Mouse (Mus musculus) spleen, adult 18-20 months (tissue): ENCODE results near the gene Bahcc1.

Experiments
- DNase-seq, 2 experiments: peaks; one replicate each; pipeline ENCODE4 v3.0.0; 2022; ENCODE audit warnings: mixed read lengths in 2 of 2

The Bahcc1 gene

DNA sequence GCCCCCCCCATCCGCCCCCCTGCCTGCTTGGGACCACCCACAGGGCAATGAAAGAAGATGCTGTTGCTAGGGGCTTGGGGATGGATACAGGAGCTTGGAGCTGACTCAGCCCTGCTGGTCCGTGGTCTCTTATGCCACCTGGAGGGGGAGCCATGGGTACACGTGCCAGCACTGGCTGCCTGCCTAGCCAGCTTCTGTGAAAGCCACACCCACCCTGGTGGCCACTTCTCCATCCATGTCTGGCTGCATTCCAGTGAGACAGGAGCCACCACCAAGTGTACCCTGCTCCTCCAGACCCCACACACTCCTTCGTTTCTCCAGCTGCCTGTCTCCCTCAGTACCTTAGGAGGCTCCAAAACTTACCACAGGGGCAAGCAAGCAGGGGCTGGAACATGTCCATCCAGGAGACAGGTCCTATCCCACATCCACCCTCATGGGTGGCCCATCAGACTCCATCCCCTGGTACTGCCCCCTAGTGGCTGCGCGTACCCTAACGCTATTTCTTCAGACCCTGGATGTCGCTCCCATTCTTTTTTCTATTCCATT is 29.7 kb downstream of the Bahcc1 start:
- DNase-seq, result peak; percentile 20 to 55

DNA sequence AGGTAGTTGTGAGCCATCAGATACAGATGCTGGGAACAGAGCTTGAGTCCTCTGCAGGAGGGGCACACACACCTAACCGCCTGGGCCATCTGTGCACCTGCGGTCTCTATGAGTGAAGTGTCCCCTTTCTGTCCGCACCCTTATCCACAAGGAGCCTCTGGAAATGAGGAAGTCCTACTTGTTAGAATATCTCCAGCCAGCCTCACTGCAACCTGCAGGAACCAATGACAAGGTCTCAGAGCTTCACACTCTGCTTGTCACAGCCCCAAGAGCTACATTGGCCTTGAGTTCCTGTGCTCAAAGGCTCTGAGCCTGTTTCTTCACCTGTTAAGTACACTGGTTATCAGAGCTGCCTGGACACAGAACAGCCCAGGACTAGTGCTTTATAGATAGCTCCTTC is 30.4 kb downstream of the Bahcc1 start:
- DNase-seq, result no peak

DNA sequence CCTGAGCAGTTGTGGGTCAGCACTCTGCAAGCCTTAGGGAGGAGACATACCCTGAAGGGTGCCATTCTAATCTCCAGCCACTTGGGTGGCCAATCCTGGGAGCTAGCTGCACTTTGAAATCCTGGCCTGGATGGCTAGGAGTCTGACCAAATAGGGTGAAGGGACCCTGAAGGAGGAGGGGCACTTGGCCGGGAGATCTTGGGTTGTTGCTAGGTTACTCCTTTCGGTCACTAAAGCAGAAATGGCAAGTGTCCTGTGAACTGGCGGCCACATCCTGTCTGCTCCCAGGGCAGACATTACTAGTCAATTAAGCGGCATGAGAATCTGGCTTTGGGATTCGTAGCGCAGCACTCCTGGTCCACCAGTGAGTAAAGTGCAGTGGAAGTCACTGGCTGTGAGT is 31.3 kb downstream of the Bahcc1 start:
- no peak for DNase-seq

DNA sequence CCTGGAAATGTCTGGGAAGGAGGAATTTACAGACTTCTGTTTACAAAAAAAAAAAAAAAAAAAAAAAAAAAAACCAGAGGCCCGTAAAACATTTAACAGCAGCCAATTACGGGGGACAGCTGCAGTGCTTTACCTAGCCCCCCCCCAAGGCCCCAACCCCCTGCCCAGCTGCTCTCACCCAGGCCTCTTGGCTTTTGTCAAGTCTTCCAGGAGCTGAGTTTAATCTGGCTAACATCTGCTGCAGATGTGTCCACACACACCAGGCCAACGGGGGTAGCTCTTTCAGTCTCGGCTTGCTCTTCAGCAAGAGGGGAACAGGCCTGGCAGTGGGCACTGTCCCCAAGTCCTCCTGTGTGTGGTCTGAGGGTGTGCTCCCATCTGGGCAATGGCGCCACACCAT is 32.7 kb downstream of the Bahcc1 start:
- no peak for DNase-seq

DNA sequence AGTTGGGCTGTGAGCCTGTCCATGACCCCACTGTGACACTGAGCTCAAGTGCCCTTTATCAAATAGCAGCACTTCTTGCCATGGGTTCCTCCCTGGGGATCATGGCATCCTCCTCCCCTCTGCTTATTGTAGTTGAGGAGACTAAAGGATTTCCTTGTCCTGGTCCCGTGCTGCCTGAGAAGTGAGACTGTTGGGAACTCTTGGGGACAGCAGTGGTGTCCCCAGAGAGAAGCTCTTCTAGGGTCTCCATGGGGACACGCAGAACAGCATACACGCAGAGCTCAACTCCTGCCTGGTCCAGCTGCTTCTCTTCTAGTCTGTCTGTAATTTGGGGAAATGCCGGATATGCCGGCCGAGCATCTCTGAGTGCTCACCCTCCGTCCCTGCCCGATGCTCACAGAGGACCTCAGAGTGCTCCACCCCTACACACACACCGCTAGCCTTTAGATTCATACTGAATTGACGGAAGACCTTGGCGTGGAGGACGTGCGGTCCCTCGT is 33.6 kb downstream of the Bahcc1 start:
- DNase-seq, result no peak

DNA sequence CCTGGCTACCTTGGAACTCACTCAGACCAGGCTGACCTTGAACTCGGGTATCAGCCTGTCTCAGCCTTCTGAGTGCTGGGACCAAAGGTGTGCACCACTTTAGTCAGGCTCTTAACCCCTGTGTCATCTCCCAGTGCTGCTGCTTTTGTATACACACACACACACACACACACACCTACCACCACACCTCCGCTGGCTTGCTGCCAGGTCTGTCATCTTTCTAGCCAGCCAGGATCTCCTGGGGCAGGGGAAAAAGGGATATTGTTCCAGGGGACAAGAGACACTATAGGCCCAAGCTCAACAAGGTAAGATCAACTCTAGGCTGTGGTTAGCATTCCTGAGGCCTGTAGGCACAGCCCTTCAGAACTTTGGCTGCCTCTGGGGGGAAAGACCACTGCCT is 34.5 kb downstream of the Bahcc1 start:
- no peak for DNase-seq

DNA sequence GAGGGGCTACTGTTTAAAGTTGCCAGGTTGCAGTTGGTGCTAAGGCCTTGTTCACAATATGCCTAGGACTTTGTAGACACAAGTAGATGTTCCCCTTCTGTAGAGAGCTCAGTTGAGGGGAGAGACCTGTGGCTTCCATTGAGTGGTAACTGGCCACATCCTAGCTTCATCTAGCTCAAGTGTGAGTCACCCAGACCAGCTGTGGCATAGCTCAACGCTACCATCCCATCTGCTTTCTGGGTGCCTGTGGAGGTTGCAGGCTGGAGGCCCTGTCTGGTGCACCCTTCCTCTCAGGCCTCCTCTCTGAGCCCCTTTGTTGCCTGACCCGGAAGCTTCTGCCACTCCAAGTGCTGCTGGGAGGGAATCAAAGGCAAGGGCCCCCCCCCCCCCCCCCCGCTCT is 34.9 kb downstream of the Bahcc1 start:
- no peak for DNase-seq

DNA sequence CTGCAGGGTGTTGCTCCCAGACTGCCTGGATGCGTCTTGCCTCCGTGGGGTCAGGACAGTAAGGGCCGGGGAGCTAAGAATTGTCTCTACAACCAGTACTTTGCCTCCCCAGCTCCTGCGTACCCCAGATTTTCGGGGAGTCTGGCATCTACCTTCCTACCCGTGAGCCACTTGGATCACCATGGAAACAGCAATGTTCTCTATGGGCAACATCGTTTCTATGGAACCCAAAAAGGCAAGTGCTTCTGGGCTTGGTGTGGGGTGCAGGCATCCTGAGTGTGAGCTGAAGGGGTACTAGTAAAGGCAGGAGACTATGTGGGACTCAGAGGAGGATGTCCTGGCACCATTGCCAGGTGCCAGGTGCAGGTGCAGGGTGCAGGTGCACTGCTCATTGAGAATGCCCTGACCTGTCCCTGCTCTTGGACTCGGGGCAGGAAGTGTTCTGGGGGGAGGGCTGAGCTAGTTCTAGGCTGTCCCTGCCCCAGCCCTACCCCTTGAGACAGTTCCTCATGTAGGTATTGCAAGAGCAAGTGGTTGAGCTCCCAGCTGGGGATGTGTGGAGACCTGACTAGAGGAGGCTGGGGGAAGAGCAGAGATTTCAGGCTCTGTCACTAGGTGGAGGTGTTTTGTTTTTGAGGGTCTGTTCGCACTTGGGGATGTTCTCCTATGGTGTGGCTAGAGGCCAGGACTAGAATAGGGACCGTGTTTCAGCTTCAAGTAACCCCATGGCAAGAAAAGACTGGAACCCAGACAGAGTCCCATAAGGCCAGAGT is 35.6 kb downstream of the Bahcc1 start:
- DNase-seq, result no peak

DNA sequence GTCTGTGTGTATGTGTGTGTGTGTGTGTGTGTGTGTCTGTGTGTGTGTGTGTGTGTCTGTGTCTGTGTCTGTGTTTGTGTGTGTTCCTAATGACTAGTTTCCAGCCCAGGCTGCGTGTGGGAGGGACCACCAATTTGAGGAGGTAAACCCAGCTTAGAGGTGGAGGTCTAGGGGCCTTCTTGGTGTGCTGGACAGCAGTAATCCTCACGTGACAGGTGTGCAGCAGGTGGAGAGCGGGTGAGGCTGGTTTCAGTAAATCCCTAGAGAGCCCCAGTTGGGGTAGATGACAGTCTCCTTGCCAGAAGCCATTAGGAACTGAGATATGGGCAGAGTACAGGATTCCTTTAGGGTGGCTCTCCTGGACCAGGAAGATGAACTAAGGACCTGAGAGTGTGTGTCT is 36.3 kb downstream of the Bahcc1 start:
- no peak for DNase-seq

DNA sequence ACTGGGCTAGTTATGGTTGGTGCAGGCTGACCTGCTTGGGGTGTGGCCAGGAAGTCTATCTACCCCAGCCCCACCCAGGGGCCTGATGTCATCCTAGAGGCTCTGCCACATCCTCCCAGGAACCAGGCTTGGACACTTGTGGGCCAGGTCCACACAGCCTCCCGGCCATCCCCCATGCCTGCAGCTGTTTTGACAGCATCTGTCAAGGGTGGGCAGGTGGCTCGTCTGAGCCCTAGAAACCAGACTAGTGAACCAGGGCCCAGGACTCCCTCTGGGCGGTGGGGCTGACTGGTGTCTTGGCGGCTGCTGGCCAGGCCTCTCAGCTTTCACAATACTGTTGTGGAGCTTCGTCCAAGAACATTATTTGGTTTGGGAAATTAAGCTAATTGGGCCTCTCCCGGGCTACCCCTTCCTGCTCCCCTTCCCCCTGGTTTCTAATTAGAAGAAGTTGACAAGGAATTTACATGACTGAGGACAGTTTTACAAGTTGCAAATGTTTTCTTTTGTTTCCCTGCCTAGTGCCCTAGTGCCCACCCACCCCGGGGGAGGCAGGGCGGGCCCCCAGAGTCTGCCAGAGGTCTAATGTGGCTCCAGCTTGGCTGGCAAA is 36.9 kb downstream of the Bahcc1 start:
- no peak for DNase-seq

DNA sequence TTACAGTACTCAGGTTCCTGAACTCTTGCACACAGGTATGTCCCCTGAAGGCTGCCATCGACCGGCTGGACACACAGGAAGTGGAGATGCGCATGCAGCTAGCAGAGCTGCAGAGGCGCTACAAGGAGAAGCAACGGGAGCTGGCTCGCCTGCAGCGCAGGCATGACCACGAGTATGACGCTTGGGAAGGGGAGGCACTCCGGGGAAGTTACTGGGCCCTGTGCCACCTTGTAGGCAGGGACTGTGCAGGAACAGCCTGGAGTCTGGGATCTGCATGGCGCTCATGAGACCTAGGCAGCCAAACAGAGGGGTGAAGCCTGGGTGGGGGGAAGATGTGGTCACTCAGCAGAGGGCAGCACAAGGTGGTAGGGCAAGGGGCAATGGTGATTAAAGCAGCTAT is 46.6 kb downstream of the Bahcc1 start:
- no peak for DNase-seq

DNA sequence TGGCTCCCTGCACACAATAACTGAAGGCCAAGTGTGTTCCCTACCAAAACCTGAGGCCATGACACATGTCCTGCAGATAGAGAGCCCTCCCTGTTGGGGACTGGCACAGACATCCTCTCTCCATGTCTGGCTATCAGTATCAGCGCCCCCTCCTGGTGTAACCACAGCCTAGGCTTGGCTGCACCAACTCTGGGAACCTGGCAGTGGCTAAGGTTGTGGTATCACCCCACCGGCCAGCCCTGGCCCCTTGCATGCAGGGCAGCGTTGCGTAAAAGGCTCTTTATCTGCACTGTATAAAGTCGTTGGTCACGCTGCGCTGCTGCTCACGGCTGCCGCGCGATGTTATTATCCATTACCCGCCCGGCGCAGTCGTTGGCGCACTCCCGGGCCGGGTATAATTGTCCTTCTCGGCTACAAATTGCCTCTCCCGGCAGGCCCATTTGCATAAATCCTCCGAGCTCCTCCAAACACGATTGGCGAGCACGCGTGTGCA is 47.6 kb downstream of the Bahcc1 start:
- DNase-seq, result no peak

DNA sequence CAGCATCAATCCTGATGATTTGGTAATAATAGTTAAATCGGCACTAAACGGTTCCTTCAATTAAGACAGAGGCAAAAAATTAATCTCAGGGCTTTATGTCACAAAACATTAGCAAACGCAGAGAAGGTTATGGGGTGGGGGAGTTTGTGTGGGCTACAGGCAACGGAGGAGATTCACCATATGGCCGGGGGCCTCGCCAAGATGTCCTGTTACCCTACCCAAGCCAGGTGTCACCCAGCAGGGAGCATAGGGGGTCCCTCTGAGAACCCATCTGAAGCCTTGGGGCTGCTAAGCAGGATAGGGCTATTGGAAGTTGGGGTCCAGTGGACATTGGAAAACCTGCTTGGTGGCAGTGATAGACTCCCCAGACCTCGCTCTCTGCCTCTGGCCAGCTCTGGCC is 48.0 kb downstream of the Bahcc1 start:
- DNase-seq, result no peak

DNA sequence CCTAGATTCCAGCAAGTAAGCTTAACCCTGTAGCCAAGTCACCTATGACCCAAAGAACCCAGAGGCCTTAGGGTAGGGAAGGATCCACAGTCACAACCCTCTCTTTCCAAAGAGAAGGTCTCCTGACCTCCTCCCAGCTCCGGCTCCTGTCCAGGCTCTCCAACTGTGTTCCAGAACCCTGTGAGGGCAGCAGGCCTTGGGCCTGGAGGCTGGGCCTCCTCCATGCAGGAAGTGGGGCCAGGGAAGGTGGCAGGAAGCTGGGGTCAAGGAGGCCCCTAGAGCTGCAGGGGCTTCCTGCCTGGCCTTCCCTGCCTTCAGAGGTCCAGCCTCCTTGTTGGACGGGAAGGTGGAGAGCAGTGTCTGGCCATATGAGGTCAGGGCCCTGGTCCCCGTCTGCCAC is 48.5 kb downstream of the Bahcc1 start:
- no peak for DNase-seq

DNA sequence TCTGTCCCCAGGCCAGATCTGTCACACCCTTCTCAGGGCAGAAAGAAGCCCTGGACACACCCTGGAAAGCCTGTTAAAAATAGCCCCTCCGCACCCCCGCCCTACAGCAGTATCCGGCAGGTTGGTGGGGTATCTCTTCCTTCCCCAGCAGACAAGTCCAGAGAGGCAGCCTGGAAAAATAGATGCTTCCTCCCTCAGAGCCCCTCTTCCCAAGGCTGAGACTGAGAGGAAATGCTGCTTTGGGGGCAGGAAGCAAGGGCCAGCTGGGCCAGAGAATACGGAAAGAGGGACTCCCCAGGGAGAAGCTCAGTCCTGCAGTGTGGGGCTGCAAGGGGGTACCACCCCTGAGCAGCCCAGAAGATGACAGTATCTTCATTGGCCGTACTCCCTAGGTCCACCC is 50.8 kb downstream of the Bahcc1 start:
- DNase-seq, result no peak

DNA sequence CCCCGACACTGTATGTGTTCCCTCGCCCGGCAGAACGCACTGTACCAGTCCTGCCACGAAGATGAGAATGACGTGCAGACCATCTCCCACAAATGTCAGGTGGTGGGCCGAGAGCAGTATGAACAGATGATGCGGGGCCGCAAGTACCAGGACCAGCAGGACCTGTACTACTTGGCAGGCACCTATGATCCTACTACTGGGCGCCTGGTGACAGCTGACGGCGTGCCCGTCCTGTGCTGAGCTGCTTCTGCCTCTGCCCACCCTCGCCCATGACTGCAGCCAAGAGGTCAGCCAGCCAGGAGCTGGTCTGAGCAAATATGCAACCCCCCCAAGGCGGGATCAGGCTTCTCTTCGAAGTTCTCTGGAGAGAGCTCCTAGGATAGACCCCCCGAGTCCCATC is 56.9 kb downstream of the Bahcc1 start:
- no peak for DNase-seq

DNA sequence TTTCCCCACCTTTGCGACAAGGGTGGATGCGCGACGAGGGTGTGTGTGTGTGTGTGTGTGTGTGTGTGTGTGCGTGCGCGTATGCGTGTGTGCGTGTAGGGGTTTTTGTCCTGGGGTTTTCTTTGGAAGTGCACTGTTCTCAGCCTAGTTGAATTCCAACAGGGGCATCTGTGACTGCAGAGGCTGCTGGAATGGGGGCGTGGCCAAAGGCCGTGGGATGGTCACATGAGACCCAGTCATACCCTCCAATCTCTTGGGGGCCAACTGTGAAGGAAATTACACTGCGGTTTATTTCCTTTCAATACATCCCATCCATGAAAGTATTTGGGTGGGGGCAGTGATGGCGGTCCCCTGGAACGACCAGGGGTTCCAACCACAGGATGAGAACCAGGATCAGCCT is 57.5 kb downstream of the Bahcc1 start:
- no peak for DNase-seq

DNA sequence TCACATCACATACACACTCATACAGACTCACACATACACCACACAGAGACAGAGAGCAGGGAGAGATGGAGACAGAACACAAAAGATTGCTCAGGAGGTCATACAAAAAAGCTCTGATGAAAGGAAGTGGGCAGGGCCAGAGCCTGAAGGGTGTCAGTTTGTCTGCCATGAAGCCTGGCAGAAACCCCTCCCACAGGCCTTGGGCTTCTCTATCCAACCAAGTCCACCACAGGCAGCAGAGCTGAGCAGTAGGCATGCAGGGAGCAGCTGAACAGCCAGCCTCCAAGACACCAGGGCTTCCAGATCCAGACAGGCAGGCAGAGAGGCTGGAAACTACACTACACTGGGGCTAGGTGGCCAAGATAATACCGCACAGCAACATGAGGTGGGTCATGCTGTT is 61.0 kb downstream of the Bahcc1 start:
- no peak for DNase-seq

DNA sequence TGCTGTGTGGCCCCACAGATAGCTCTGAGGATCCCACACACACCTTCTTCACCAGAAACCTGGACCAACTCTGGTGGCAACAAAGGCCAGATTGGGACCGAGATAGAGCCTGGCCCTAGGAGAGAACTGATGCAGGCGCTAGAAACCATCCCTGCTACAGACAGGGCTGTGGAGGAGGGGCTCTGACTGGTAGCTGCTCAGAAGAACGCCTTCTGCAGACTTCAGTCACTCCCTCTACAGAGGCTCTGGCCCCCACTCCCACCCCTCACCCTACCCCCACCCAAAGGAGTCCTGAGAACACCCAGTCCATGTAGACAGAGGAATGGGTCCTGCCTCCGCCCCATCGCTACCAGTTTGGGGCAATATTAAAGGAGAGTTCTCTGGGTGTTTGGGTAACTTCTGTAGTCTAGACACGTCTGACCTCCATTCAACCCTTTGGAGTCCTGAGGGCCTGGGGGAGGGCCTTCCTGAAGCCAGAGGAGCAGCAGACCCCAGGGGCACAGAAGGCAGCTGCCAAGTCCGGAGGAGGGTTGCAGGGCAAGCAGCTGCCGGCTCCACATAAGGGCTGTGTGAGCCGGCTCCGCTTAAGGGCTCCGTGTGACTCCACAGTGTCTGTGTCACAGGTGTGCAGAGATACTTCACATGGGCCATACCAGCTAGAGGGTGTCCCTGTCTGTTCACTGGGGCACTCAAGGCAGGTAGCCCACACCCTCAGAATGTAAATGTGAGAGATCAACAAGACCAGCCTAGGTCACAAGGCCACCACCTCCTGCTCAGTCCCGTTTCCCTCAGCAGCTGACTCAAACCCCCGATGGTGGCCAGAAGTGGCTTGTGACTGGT is 63.8 kb downstream of the Bahcc1 start:
- no peak for DNase-seq

DNA sequence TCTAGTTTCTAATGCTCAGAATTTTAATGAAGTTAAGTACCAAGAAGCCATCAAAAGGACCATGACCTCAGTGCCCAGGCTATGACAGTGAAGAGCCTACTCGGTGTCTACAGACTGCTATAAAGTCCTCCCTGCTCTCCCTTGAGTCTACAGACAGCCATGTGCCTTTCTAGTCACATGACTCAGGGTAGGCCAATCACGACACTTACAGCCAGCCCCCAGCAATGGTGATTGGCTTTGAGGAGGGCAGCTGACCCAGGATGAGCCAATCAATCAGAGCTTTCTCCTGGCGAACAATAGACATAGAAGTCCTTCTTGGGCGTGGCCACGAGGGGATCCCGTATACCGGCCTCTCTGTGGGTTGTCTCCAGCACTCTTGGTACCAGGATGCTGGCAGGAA is 65.0 kb downstream of the Bahcc1 start:
- DNase-seq, result no peak

DNA sequence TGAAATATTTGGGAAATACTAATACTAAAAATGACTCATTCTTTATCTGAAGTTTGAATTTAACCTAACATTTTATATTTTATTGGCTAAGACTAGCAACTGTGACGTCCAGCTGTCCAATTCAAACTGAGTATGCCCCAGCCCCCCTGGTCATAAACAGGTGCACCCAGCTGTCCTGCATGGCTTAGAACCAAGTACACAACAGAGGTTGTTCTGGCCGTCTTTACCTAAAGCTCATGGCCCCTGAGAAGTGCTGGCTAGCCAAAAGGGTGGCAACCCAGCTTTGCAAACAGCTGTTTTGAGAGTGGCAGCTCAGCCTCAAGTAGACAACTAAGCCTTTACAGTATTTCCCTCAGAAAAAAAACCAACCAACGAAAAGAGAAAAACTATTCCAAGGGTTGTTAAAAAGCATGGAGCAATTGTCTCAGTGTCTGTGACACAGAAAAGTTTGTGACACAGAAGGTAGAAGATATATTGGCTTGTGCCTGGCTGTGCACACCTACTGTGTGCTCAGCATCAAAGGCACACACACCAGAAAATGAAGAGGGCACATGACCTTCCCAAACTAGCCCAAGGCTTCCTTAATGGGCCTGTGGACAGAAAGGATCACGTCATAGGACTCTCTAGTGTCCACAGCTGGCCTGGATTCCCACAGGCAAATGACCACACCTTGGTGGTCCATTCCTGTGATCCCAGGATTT is 65.8 kb downstream of the Bahcc1 start:
- DNase-seq, result no peak

DNA sequence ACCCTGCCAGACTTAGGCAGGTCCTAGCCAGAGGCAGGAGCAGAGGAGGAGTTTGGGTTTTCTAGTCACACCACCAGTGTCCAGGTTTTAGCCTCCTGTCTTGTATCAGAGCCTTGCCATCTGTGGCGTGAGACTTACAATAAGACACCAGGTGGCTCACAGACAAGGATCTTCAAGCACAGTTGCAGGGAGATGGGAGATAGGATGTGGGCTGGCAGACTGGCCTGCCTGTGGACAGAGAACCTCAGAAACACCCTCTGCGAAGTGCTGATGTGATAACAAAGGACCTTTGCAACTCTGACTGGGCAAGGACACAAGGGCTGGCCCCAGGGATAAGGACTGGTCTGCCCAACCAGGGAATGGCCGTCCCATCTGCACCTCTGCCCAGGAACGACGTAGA is 66.7 kb downstream of the Bahcc1 start:
- DNase-seq, result no peak

DNA sequence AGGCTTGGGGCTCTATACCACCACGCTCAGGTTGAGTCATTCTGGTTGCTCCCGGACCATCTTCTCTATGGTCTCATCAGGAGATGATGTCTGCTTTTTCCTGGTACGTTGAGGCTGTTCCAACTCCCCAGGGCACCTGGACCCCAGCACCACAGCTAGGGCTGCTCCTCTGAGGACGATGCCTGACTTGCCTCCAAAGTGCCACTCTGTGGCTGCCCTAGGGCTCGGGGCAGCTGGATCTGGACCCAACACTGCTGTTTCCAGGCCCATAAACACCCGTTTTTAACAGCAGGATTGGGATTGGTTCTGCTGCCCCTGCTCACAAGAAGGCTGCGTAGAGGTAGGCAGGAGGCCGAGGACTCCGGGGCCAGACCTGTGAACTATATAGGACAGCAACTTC is 70.4 kb downstream of the Bahcc1 start:
- no peak for DNase-seq
